Mouse (Mus musculus) myocyte (in vitro differentiated cells): ENCODE results near the gene Cdc42bpb. TPM values are rescaled to one million over a fixed set of nuclear protein-coding genes. Genes with fewer than 3 reads are reported as not detected.
A peak's percentile ranks its signal among the peaks of the same experiment; 100 is the strongest.

Experiments
- H3K27me3 ChIP-seq: one replicate; pipeline ENCODE4 v1.6.1; 2011; ENCODE audit not compliant: control insufficient read depth, insufficient read depth, insufficient read length
- H3K36me3 ChIP-seq: one replicate; pipeline ENCODE4 v1.6.1; 2011; ENCODE audit not compliant: control insufficient read depth, insufficient read depth
- H3K4me2 ChIP-seq: one replicate; pipeline ENCODE4 v1.6.1; 2011; ENCODE audit warnings: low read depth, control low read depth
- H3K4me3 ChIP-seq: one replicate; pipeline ENCODE4 v1.5.1; 2011; ENCODE audit warnings: mild to moderate bottlenecking, control low read depth, moderate library complexity
- H3K79me2 ChIP-seq: one replicate; pipeline ENCODE4 v1.6.1; 2011; ENCODE audit not compliant: control insufficient read depth, insufficient read depth
- H3ac ChIP-seq: one replicate; pipeline ENCODE4 v1.6.1; 2011; ENCODE audit not compliant: control insufficient read depth, insufficient read length
- CEBPB ChIP-seq: IDR thresholded peaks from 2 replicates; pipeline ENCODE4 v1.6.1; 2011; ENCODE audit warnings: mild to moderate bottlenecking, moderate library complexity; ENCODE audit not compliant: poor library complexity, insufficient read depth, severe bottlenecking
- E2F4 ChIP-seq: IDR thresholded peaks from one replicate; pipeline ENCODE4 v1.6.1; 2011; ENCODE audit warnings: mild to moderate bottlenecking, control low read depth, moderate library complexity; ENCODE audit not compliant: insufficient read depth
- MAX ChIP-seq: IDR thresholded peaks from one replicate; pipeline ENCODE4 v1.6.1; 2011; ENCODE audit warnings: low read depth, mild to moderate bottlenecking, control low read depth
- MYOD1 ChIP-seq, 3 experiments: IDR thresholded peaks; one replicate each; pipeline ENCODE4 v1.6.1; 2011; ENCODE audit warnings: control low read depth in 2 of 3, low read depth in 2 of 3, mild to moderate bottlenecking in 2 of 3, moderate library complexity in 1 of 3; ENCODE audit not compliant: insufficient read length in 2 of 3, control insufficient read depth in 1 of 3
- MYOG ChIP-seq, 3 experiments: IDR thresholded peaks; one replicate each; pipeline ENCODE4 v1.6.1; 2011; ENCODE audit warnings: control low read depth in 2 of 3, low read depth in 2 of 3, mild to moderate bottlenecking in 2 of 3; ENCODE audit not compliant: insufficient read length in 2 of 3, control insufficient read depth in 1 of 3, insufficient read depth in 1 of 3
- POLR2A ChIP-seq: IDR thresholded peaks from one replicate; pipeline ENCODE4 v1.6.1; 2011; ENCODE audit warnings: low read depth, mild to moderate bottlenecking, control low read depth, moderate library complexity; ENCODE audit not compliant: insufficient read length
- POLR2AphosphoS2 ChIP-seq: IDR thresholded peaks from one replicate; pipeline ENCODE4 v1.6.1; 2011; ENCODE audit warnings: low read depth, control low read depth; ENCODE audit not compliant: insufficient read length
- REST ChIP-seq: IDR thresholded peaks from one replicate; pipeline ENCODE4 v1.6.1; 2011; ENCODE audit warnings: mild to moderate bottlenecking, control low read depth, moderate library complexity; ENCODE audit not compliant: insufficient read depth, insufficient read length
- SRF ChIP-seq: IDR thresholded peaks from one replicate; pipeline ENCODE4 v1.6.1; 2011; ENCODE audit warnings: low read depth; ENCODE audit not compliant: control insufficient read depth, insufficient read length
- TCF12 ChIP-seq: IDR thresholded peaks from one replicate; pipeline ENCODE4 v1.6.1; 2011; ENCODE audit warnings: mild to moderate bottlenecking, control low read depth; ENCODE audit not compliant: poor library complexity, insufficient read depth, severe bottlenecking
- TCF3 ChIP-seq: IDR thresholded peaks from one replicate; pipeline ENCODE4 v1.6.1; 2011; ENCODE audit warnings: low read depth, control low read depth; ENCODE audit not compliant: insufficient read length
- USF1 ChIP-seq: IDR thresholded peaks from one replicate; pipeline ENCODE4 v1.6.1; 2011; ENCODE audit warnings: low read depth, mild to moderate bottlenecking, control low read depth, moderate library complexity
- polyA plus RNA-seq: library from polyadenylated mRNA; unstranded; fragments of >200 nt; fragmentation: generic; extraction: Trizol; gene quantifications from one replicate; pipeline ENCODE4 v1.2.1, GENCODE M21; 2012; ENCODE audit warnings: missing spikeins

The Cdc42bpb gene
- polyA plus RNA-seq, 1 experiment, result 43.2 TPM

- Histone ChIP-seq H3K4me2 (no peak overlapping the region), H3K4me3 (no peak overlapping the region), H3ac (no peak overlapping the region), H3K27me3 (no peaks in the 10 kb centered on the region), H3K79me2 (no peaks in the 10 kb centered on the region), H3K36me3 (peaks cover 31% of the 10 kb centered on the region)
- TF ChIP-seq MYOD1 (IDR thresholded peaks at IDR 0.05; ENCODE audit: control insufficient read depth in 1 of 3, insufficient read length in 2 of 3, low read depth in 2 of 3) (no peak), POLR2A (no peak), CEBPB (no peak), REST (no peak), MYOG (IDR thresholded peaks at IDR 0.05; ENCODE audit: control insufficient read depth in 1 of 3, insufficient read depth in 1 of 3, insufficient read length in 2 of 3, low read depth in 2 of 3) (no peak), USF1 (no peak), TCF12 (no peak), SRF (no peak), MAX (no peak), POLR2AphosphoS2 (no peak), E2F4 (no peak), TCF3 (no peak)
Observed at GRCm38 (mm10) chr12:111311775-111312174, 65.7 kb downstream of the Cdc42bpb start.

- no peak overlapping the region for H3K4me3 ChIP-seq
- H3ac ChIP-seq, result no peak overlapping the region
- no peaks in the 10 kb centered on the region for H3K79me2 ChIP-seq
- TF ChIP-seq POLR2AphosphoS2 (no peak), TCF3 (no peak), E2F4 (no peak), REST (no peak), MYOG (IDR thresholded peaks at IDR 0.05; ENCODE audit: control insufficient read depth in 1 of 3, insufficient read depth in 1 of 3, insufficient read length in 2 of 3, low read depth in 2 of 3) (no peak), MYOD1 (IDR thresholded peaks at IDR 0.05; ENCODE audit: control insufficient read depth in 1 of 3, insufficient read length in 2 of 3, low read depth in 2 of 3) (no peak), USF1 (no peak), SRF (no peak), TCF12 (no peak), POLR2A (no peak)
- H3K4me2 ChIP-seq, result no peak overlapping the region
- H3K36me3 ChIP-seq, result peaks cover 29% of the 10 kb centered on the region
- no peaks in the 10 kb centered on the region for H3K27me3 ChIP-seq
Observed at GRCm38 (mm10) chr12:111309931-111310330, 67.6 kb downstream of the Cdc42bpb start.

GRCm38 (mm10) chr12:111309256-111309655 lies 68.3 kb downstream of the Cdc42bpb start:
- Histone ChIP-seq H3K36me3 (peaks cover 33% of the 10 kb centered on the region), H3K79me2 (no peaks in the 10 kb centered on the region), H3K27me3 (no peaks in the 10 kb centered on the region), H3ac (no peak overlapping the region), H3K4me3 (no peak overlapping the region), H3K4me2 (no peak overlapping the region)
- TF ChIP-seq MAX (no peak), CEBPB (no peak), USF1 (no peak), POLR2A (no peak), TCF3 (no peak), MYOD1 (IDR thresholded peaks at IDR 0.05; ENCODE audit: control insufficient read depth in 1 of 3, insufficient read length in 2 of 3, low read depth in 2 of 3) (no peak), REST (no peak), SRF (no peak)

GRCm38 (mm10) chr12:111306821-111307220 lies 70.7 kb downstream of the Cdc42bpb start:
- no peak overlapping the region for H3ac ChIP-seq
- H3K4me2 ChIP-seq, result no peak overlapping the region
- no peaks in the 10 kb centered on the region for H3K27me3 ChIP-seq
- H3K79me2 ChIP-seq, result no peaks in the 10 kb centered on the region
- peaks cover 41% of the 10 kb centered on the region for H3K36me3 ChIP-seq
- TF ChIP-seq MYOG (IDR thresholded peaks at IDR 0.05; ENCODE audit: control insufficient read depth in 1 of 3, insufficient read depth in 1 of 3, insufficient read length in 2 of 3, low read depth in 2 of 3) (peak in 2 of 3 experiments; percentile 47 to 84), SRF (no peak), MYOD1 (IDR thresholded peaks at IDR 0.05; ENCODE audit: control insufficient read depth in 1 of 3, insufficient read length in 2 of 3, low read depth in 2 of 3) (peak in 2 of 3 experiments; percentile 33 to 78), TCF12 (no peak)
- no peak overlapping the region for H3K4me3 ChIP-seq

GRCm38 (mm10) chr12:111303702-111304337 lies 73.7 kb downstream of the Cdc42bpb start:
- no peaks in the 10 kb centered on the region for H3K79me2 ChIP-seq
- H3K4me2 ChIP-seq, result no peak overlapping the region
- H3K27me3 ChIP-seq, result no peaks in the 10 kb centered on the region
- peaks cover 39% of the 10 kb centered on the region for H3K36me3 ChIP-seq
- no peak overlapping the region for H3K4me3 ChIP-seq
- TF ChIP-seq POLR2A (no peak), CEBPB (no peak), POLR2AphosphoS2 (no peak), TCF12 (no peak), MYOD1 (IDR thresholded peaks at IDR 0.05; ENCODE audit: control insufficient read depth in 1 of 3, insufficient read length in 2 of 3, low read depth in 2 of 3) (no peak), SRF (no peak), REST (no peak), TCF3 (no peak)
- H3ac ChIP-seq, result no peak overlapping the region
